Mouse (Mus musculus): Measurements from ENCODE around the gene Nubp1. TPM values are rescaled to one million over a fixed set of nuclear protein-coding genes. Genes with fewer than 3 reads are reported as not detected.

Gene Nubp1
- polyA plus RNA-seq, 1 experiment from 2014 or later = 51.1 TPM

DNA sequence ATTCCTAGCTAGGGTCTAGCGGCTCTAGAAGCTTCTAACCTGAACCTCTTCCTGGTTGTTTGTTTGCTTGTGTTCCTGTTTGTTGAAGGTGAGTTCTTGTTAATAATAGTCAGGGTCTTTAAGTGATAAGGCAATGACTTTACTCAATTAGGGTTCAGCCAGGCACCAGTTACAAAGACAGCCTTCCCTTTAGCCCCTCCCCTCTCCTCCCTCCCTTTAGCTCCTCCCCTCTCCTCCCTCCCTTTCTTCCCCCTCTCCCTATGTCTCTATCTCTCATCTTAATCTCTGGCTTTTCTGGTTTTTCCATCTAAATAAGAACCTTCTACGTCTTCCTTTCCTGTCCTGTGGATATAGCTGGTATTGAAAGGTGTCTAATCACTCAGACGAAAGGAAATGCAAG lies 27.2 kb upstream of the Nubp1 start:
- WGBS = 70% methylated on average over 3 of the region's 3 CpGs
- H3K9me3 ChIP-seq = no peaks in the 10 kb centered on the region

DNA sequence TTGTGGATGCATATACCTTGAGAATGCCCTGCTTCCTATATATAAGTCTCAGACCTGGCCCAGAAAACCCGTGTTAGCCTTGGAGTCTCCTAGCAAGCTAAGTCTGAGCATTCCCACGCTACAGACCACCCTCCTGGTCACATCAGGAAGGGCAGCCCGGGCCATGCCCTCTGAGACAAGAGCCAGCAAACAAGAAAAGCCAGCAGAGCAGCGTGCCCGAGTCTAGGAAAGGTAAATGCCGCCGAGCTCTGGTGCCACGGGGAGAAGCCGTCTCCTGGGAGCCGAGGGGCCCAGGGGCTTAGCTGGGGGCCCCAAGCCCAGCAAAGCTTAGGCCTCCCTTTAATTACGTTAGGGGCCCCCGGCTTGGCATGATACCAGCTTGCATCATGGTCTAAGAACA lies 26.5 kb upstream of the Nubp1 start:
- ATAC-seq (ENCODE audit: low read depth) = no peak
- 82% methylated on average over 12 of the region's 12 CpGs for WGBS

More for the DNA sequence above, 27.2 kb upstream of the Nubp1 start:
- Histone ChIP-seq H3K4me2 (no peak overlapping the region; the same call in 1 of the 2 replicates), H3K27ac (replicated peaks) (no peak overlapping the region), H3K27me3 (no peaks in the 10 kb centered on the region), H3K4me1 (replicated peaks) (no peaks in the 10 kb centered on the region), H3K9ac (no peak overlapping the region), H3K4me3 (no peak overlapping the region), H3K36me3 (no peaks in the 10 kb centered on the region)
- ATAC-seq (ENCODE audit: low read depth) = no peak

DNA sequence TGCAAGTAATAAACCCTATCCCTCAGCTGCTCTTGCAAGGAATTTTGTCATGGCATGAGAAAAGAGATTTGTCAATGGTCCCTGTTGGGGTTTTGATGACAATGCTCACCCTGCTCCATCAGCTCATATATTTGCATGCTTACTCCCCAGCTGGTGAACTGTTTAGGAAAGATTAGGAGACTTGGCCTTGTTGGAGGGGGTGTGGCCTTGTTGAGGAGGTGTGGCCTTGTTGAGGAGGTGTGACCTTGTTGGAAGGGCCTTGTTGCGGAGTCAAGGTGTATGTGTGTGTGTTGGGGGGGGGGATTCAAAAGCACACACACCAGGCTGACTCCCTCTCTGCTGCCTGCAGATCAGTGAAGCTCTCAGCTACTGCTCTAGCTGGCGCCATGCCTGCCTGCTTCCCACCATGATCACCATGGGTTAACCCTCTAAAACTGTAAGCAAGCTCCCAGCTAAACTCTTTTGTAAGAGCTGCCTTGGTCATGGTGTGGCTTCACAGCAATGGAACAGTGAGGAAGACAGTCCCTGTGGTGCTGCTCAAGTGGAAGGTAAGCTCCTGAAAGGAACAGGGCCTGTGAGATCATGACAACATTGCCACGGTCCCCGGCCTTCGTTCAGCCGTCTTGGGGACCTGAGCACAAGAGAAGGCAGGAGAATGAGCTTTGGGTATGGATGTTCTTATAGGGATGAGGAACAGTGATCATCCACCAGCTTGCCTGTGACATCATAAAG lies 22.9 kb upstream of the Nubp1 start:
- 92% methylated on average over 6 of the region's 6 CpGs for WGBS
- ATAC-seq (ENCODE audit: low read depth) = no peak
- H3K4me1 ChIP-seq (replicated peaks) = no peaks in the 10 kb centered on the region

More for the DNA sequence above, 26.5 kb upstream of the Nubp1 start:
- H3K9me3 ChIP-seq = no peaks in the 10 kb centered on the region
- H3K4me1 ChIP-seq (replicated peaks) = no peaks in the 10 kb centered on the region
- H3K4me3 ChIP-seq = no peak overlapping the region
- no peak overlapping the region for H3K9ac ChIP-seq
- H3K4me2 ChIP-seq = no peak overlapping the region
- no peak overlapping the region for H3K27ac ChIP-seq (replicated peaks)
- H3K27me3 ChIP-seq = no peaks in the 10 kb centered on the region
- no peaks in the 10 kb centered on the region for H3K36me3 ChIP-seq

DNA sequence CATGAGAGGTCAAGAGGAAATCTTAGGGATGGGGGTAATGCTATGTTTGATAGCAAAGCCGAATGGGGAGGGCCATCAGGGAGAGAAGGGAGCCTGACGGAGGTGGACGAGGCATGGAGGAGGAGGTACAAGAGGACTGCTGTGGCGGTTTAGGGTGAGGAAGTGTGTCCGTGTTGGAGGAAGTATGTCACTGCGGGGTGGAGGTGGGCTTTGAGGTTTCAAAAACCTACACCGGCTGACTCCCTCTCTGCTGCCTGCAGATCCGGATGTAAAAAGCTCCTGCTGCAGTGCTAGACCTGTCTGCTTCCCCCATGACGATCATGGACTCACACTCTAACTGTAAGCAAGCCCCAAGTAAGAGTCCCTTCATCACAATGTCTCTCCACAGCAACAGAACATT lies 19.2 kb upstream of the Nubp1 start:
- H3K9me3 ChIP-seq = no peaks in the 10 kb centered on the region
- H3K27ac ChIP-seq (replicated peaks) = no peak overlapping the region
- H3K36me3 ChIP-seq = no peaks in the 10 kb centered on the region
- no peak overlapping the region for H3K4me3 ChIP-seq
- no peak overlapping the region for H3K9ac ChIP-seq
- no peak overlapping the region for H3K4me2 ChIP-seq
- 88% methylated on average over 9 of the region's 9 CpGs for WGBS
- ATAC-seq (ENCODE audit: low read depth) = no peak
- peaks cover 8% of the 10 kb centered on the region for H3K4me1 ChIP-seq (replicated peaks)
- peaks cover 28% of the 10 kb centered on the region for H3K27me3 ChIP-seq

More for the DNA sequence above, 22.9 kb upstream of the Nubp1 start:
- H3K4me3 ChIP-seq = no peak overlapping the region
- H3K9me3 ChIP-seq = no peaks in the 10 kb centered on the region
- no peaks in the 10 kb centered on the region for H3K36me3 ChIP-seq
- H3K27me3 ChIP-seq = peaks cover 2% of the 10 kb centered on the region
- H3K4me2 ChIP-seq = no peak overlapping the region
- no peak overlapping the region for H3K9ac ChIP-seq
- H3K27ac ChIP-seq (replicated peaks) = no peak overlapping the region

DNA sequence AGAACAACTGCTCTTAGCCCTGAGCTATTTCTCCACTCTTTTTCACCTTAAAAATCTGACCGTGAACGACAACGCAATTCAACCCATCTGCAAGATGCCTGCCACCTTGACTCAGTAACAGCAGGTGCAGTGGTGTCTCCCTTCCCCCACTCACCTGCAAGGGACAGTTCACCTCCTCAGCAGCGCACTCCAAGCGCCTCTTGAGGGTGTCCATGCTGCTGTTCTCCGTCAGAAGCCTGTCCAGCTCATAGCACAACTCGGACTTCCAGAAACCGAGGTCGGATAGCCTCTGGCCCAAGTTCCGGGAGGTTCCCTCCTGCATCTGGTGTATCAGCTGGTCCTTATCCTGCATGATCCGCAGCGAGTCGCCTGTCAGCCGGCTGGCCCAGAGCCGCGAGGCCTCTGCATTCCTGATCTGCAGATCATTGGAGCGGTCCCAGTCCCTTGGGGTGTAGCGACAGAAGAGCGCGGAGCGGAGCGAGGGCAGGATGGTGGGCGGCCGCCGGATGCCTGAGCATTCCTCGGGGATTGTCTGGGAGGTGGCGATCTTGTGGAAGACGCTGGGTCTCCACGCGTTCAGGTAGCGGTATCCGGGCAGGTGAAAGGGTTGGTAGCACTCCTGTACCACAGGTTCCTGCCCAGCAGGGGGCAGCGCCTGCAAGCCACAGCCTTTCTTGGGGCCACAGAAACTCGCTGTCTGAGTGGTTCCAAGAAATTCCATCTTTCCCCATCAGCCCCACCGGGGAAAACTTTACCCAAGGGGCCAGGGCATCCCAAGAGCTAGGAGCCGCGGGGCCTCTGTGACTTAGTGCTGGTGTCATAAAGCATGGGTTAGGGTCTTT lies 16.8 kb upstream of the Nubp1 start, which contains the start of gene Tekt5:
Gene Tekt5, minus strand, starts transcription at position 792 of the 842 bp plus-strand sequence.
- H3K27ac ChIP-seq (replicated peaks) = no peak within 1 kb of the TSS

DNA sequence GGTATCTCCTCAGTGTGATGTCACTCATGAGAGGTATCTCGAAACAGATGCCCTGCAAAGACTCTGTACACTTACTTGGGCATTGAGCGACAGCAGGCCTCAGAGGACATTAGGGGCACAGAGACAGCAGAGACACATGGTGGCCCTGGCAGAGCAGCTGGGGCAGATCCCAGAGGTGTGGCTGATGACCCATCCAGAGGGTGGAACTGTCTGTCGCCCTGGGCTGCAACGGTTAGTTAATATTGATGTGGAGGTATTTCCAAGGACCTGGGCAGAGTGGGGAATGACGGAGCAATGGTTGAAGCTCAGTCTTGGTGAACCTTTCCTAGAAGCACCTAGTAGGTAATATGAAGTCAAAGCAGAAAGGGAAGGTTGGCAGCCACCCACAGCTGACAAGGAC lies 13.0 kb upstream of the Nubp1 start:
- no peaks in the 10 kb centered on the region for H3K36me3 ChIP-seq
- H3K27me3 ChIP-seq = peaks cover 27% of the 10 kb centered on the region
- no peak overlapping the region for H3K9ac ChIP-seq
- no peak overlapping the region for H3K27ac ChIP-seq (replicated peaks)
- 72% methylated on average over 5 of the region's 5 CpGs for WGBS
- H3K4me2 ChIP-seq = no peak overlapping the region
- 0 out of 2 replicates have a peak, but pooled peaks have one; percentile 36 for ATAC-seq (ENCODE audit: low read depth)
- no peaks in the 10 kb centered on the region for H3K9me3 ChIP-seq
- H3K4me3 ChIP-seq = no peak overlapping the region
- peaks cover 8% of the 10 kb centered on the region for H3K4me1 ChIP-seq (replicated peaks)

More for the DNA sequence above, 16.8 kb upstream of the Nubp1 start, which contains the start of gene Tekt5:
- Histone ChIP-seq H3K9me3 (no peaks in the 10 kb centered on the region), H3K9ac (peak within 1 kb of the TSS; percentile 63), H3K4me2 (peak within 1 kb of the TSS; percentile 58), H3K4me3 (peak within 1 kb of the TSS; percentile 38), H3K27me3 (peaks cover 28% of the 10 kb centered on the region), H3K36me3 (no peaks in the 10 kb centered on the region), H3K4me1 (replicated peaks) (peaks cover 8% of the 10 kb centered on the region)
- 10% methylated on average over 37 of the region's 37 CpGs for WGBS
- peak; percentile 80 for ATAC-seq (ENCODE audit: low read depth)

DNA sequence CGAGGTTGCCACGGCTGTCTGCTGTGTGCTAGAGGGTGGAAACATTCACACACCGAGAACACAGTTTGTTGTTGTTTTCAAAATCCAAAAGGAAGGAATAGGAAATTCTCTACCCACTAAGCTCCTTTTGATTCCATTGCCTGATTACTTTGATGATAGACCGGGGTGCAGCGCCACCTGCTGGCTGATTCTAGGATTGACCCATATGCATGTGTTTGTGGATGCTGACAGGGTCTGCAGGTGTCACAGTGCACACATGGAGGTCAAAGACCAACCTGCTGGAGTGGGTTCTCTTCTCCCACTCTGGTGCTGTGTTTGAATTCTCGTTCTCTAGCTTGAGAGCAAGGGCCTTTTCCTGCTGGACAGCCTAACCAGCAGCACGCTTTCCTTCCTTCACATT lies 12.6 kb upstream of the Nubp1 start:
- H3K27ac ChIP-seq (replicated peaks) = no peak overlapping the region
- no peak overlapping the region for H3K4me2 ChIP-seq
- H3K9me3 ChIP-seq = no peaks in the 10 kb centered on the region
- H3K36me3 ChIP-seq = no peaks in the 10 kb centered on the region
- no peak overlapping the region for H3K9ac ChIP-seq
- ATAC-seq (ENCODE audit: low read depth) = no peak
- H3K4me1 ChIP-seq (replicated peaks) = peaks cover 8% of the 10 kb centered on the region
- 31% methylated on average over 7 of the region's 7 CpGs for WGBS
- H3K27me3 ChIP-seq = peaks cover 23% of the 10 kb centered on the region
- no peak overlapping the region for H3K4me3 ChIP-seq

DNA sequence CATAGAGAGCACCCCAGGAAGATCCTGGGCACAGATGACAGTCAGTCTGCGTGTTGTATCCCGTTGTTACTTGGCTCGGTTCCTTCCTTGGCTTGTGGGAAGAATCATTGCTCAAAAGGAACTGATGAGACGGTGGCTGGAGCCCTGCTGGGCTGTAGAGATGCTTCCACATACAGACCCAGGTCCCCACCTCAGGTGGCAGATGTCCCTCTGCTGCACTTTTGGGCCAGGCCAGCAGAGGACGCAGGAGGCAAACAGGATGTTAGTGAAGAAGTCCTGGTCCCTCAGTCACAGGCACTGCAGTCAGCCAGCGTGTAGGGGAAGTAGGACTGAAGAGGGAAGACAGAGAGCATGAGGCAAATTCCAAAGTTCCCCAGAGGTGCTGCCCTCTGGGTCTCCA lies 4.2 kb downstream of the Nubp1 start:
- Histone ChIP-seq H3K4me1 (replicated peaks) (peaks cover 16% of the 10 kb centered on the region), H3K4me3 (no peak overlapping the region), H3K4me2 (no peak overlapping the region), H3K27ac (replicated peaks) (no peak overlapping the region), H3K9ac (no peak overlapping the region), H3K36me3 (peaks cover 75% of the 10 kb centered on the region), H3K9me3 (no peaks in the 10 kb centered on the region), H3K27me3 (no peaks in the 10 kb centered on the region)
- WGBS = 72% methylated on average over 6 of the region's 6 CpGs
- no peak for ATAC-seq (ENCODE audit: low read depth)

DNA sequence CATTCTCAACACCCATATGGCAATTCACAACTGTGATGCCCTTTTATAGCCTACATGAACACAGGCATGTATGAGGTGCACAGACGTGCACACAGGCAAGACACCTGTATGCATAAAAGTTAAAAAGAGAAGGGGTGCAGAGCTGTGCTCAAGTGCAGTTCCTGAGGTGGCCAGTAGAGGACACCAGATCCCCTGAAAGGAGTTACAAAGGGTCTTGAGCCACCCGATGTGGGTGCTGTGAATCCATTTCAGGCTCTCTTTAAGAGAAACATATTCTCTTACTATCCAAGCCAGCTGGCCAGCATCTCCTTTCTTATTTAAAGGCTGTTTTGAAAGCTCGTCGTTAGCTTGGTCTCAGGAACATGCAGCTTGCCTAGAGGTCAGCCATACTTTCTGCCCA lies 5.1 kb downstream of the Nubp1 start:
- H3K36me3 ChIP-seq = peaks cover 84% of the 10 kb centered on the region

DNA sequence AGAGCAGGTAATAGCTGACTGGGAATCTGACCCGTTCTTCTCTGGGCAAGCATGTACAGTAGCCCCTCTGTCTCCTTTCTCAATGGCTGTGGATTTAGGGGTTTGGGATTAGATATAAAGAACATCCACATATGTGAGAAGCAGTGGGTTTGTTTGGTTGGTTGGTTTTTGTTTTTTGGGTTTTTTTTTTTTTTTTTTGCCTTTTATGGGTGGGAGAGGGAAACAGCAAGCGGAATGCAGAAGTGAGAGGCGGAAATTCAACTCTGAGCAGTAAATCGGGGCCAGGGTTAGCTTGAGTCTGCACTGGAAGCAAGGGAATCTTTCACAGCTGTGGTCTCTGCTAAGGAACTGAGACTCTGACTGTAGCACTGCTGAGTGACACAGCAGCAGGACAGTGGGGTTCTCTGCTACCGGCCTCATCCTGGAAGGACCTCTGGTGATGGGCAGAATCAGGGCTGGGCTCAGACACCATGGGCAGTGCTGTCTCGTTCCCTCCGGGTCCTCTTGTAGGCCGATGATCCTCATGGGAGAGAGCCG lies 6.0 kb downstream of the Nubp1 start:
- Histone ChIP-seq H3K27ac (replicated peaks) (no peak overlapping the region), H3K4me2 (no peak overlapping the region), H3K9me3 (no peaks in the 10 kb centered on the region), H3K4me1 (replicated peaks) (peaks cover 4% of the 10 kb centered on the region), H3K4me3 (no peak overlapping the region), H3K9ac (no peak overlapping the region), H3K36me3 (peaks cover 93% of the 10 kb centered on the region), H3K27me3 (no peaks in the 10 kb centered on the region)
- no peak for ATAC-seq (ENCODE audit: low read depth)
- WGBS = 92% methylated on average over 9 of the region's 9 CpGs

More for the DNA sequence above, 5.1 kb downstream of the Nubp1 start:
- no peak overlapping the region for H3K4me2 ChIP-seq
- H3K9ac ChIP-seq = no peak overlapping the region
- no peak overlapping the region for H3K4me3 ChIP-seq
- WGBS = 93% methylated on average over 4 of the region's 4 CpGs
- no peaks in the 10 kb centered on the region for H3K9me3 ChIP-seq
- H3K27me3 ChIP-seq = no peaks in the 10 kb centered on the region
- no peak overlapping the region for H3K27ac ChIP-seq (replicated peaks)
- peaks cover 11% of the 10 kb centered on the region for H3K4me1 ChIP-seq (replicated peaks)
- no peak for ATAC-seq (ENCODE audit: low read depth)

DNA sequence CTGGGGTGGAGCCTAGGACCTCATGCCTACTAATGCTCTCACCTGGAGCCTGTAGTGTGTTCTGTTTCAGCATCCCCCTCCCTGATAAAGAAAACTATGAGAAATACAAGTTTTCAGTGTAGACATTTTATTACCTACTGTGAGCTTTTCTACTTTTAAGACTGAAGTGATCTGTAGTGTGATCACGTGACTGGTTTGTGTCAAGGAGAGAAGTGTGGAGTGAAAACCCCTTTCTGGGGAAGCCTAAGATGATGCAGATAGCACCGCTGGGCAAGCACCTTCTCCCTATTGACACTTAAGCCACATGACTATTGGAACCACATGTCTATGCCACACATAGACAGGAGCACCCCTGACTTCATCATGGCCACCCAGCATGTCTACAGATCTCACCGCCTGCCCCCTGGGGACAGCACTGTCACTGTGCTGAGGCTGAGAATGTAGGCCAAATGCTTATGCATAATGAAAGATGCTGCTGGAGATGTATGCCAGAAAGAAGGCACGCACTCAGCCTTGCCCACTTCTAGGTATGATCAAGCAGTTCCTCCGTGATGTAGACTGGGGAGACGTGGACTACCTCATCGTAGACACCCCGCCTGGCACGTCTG lies 8.8 kb downstream of the Nubp1 start:
- no peak overlapping the region for H3K9ac ChIP-seq
- ATAC-seq (ENCODE audit: low read depth) = no peak
- no peaks in the 10 kb centered on the region for H3K9me3 ChIP-seq
- H3K4me3 ChIP-seq = no peak overlapping the region
- peaks cover 100% of the 10 kb centered on the region for H3K36me3 ChIP-seq
- H3K27me3 ChIP-seq = no peaks in the 10 kb centered on the region
- whole genome bisulfite sequencing = 96% methylated on average over 9 of the region's 9 CpGs
- H3K4me1 ChIP-seq (replicated peaks) = no peaks in the 10 kb centered on the region
- H3K27ac ChIP-seq (replicated peaks) = no peak overlapping the region
- no peak overlapping the region for H3K4me2 ChIP-seq

DNA sequence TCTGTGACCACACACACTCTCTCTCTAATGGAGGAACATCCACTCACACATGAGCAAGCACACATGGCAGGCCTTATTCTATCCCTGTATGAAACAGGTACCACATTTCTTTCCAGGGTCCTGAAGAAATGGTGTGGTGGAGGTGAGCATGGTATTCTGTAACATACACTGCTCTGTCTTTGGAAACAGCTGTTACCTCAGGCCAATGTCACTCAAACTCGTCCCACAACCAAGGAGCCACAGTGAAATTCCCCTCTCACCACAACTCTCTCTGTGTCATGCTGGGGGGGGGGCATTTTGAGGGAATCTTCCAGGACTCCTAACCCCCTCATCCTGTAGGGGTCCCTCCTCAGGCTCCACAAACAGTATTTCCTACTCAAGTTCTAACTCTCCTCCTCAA lies 20.2 kb downstream of the Nubp1 start:
- Histone ChIP-seq H3K27ac (replicated peaks) (no peak overlapping the region), H3K4me2 (no peak overlapping the region), H3K9me3 (no peaks in the 10 kb centered on the region), H3K4me1 (replicated peaks) (no peaks in the 10 kb centered on the region), H3K9ac (no peak overlapping the region), H3K36me3 (peaks cover 19% of the 10 kb centered on the region), H3K27me3 (no peaks in the 10 kb centered on the region), H3K4me3 (no peak overlapping the region)
- 89% methylated on average over 1 of the region's 1 CpGs for WGBS
- ATAC-seq (ENCODE audit: low read depth) = no peak
